ENCODE assay signal across 24 mouse cellular contexts in the genomic region with DNA sequence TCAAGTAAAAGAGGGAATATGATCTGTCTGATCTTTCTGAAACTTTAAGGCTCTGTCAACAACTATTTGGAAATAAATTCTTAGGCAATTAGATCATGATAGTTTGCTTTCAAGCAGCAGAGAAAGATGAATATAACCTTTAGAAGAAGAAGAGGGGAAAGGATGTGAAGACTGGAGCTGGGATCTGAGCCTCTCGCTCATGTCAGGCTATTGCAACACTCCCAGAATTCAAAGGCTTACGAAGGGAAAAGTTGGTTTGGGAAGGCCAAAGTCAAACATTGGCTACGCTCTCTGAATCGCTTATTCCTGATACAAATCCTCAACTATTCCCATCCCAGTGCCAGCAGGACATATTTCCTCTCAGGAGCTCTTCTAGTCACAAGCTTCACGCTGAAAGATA. TPM values are rescaled to one million over a fixed set of nuclear protein-coding genes. Genes with fewer than 3 reads are reported as not detected.
DNase-seq lines count a peak whose midpoint lies in the region; ATAC-seq and TF ChIP-seq lines count a peak whose summit lies in the region.
"Had no signal": no experiment of that assay in that cellular context is flagged by ENCODE, and none has a peak within 500 bp of the region (broad histone marks: within the 10 kb centered on the region; RNA-seq: fewer than 3 reads in every experiment).

No protein-coding gene starts in this region.

- no peaks in the 10 kb centered on the region for H3K4me1 ChIP-seq in liver, adult 2 months (ENCODE audit: control insufficient read depth, insufficient read depth, low read length)
- H3K4me1 ChIP-seq in liver, embryonic 11.5 days (replicated peaks; ENCODE audit: control insufficient read depth, insufficient read depth, low read length): no peaks in the 10 kb centered on the region
- H3K4me1 ChIP-seq in embryonic fibroblast, embryonic 13.5 days (ENCODE audit: control insufficient read depth, insufficient read depth, low read length): peaks cover 12% of the 10 kb centered on the region
- H3K4me1 ChIP-seq in heart, adult 2 months (ENCODE audit: control insufficient read depth, insufficient read depth, low read length): no peaks in the 10 kb centered on the region

- no peak overlapping the region for H3K9ac ChIP-seq in liver, adult 2 months (ENCODE audit: low read depth, low read length)
- H3K9ac ChIP-seq in liver, embryonic 11.5 days (ENCODE audit: low read depth, low read length): no peak overlapping the region
- no peak overlapping the region for H3K9ac ChIP-seq in heart, adult 2 months (ENCODE audit: low read depth, low read length)
- H3K9ac ChIP-seq: embryonic facial prominence, embryonic 13.5 days; forebrain, embryonic 13.5 days; forebrain, embryonic 15.5 days; forebrain, postnatal 0 days had no signal

- H3K79me3 ChIP-seq in C2C12 (ENCODE audit: low read depth): no peaks in the 10 kb centered on the region

- DNase-seq in liver, adult 2 months (ENCODE audit: extremely low read depth, low read depth, low spot score): peak; percentile 19
- DNase-seq in liver, embryonic 11.5 days (ENCODE audit: low spot score): no peak
- no peak for DNase-seq in heart, adult 2 months
- no peak for DNase-seq in thymus, postnatal 0 days (ENCODE audit: low spot score)
- no peak for DNase-seq in frontal cortex, adult 2 months (ENCODE audit: extremely low spot score in 1 of 2, low spot score in 1 of 2)
- DNase-seq: adrenal gland, adult 8-10 months; adrenal gland, postnatal 14 days; adrenal gland, postnatal 36 days; B cell, adult 2 months; cerebellum, adult 11-12 months; cerebellum, adult 2 months; cerebellum, adult 9-10 months; cerebellum, postnatal 10 days; cerebellum, postnatal 25 days; forebrain, postnatal 0 days had no signal

- H3K9me3 ChIP-seq in liver, embryonic 11.5 days (ENCODE audit: control insufficient read depth, low read length): no peaks in the 10 kb centered on the region
- H3K9me3 ChIP-seq: embryonic facial prominence, embryonic 13.5 days; forebrain, embryonic 13.5 days; forebrain, embryonic 15.5 days had no signal

- TF ChIP-seq POLR2A in liver, adult 2 months (IDR thresholded peaks at IDR 0.05; ENCODE audit: extremely low read depth, insufficient read depth, low read length): no peak
- TF ChIP-seq POLR2A in embryonic fibroblast, embryonic 13.5 days (IDR thresholded peaks at IDR 0.05; ENCODE audit: low read depth, low read length): no peak
- no peak for TF ChIP-seq POLR2A in myocyte (IDR thresholded peaks at IDR 0.05; ENCODE audit: insufficient read length, low read depth)
- no peak for TF ChIP-seq POLR2A in heart, adult 2 months (IDR thresholded peaks at IDR 0.05; ENCODE audit: insufficient read depth, low read depth, low read length)

- TF ChIP-seq CTCF in liver, adult 2 months (IDR thresholded peaks at IDR 0.05; ENCODE audit: low read depth, low read length): no peak
- TF ChIP-seq CTCF in C2C12 (IDR thresholded peaks at IDR 0.05; ENCODE audit: control insufficient read depth, insufficient read depth, insufficient read length): no peak
- no peak for TF ChIP-seq CTCF in embryonic fibroblast, embryonic 13.5 days (IDR thresholded peaks at IDR 0.05; ENCODE audit: borderline replicate concordance, insufficient read depth, low read length)
- no peak for TF ChIP-seq CTCF in heart, adult 2 months (IDR thresholded peaks at IDR 0.05)

- ATAC-seq in liver, embryonic 11.5 days (replicated peaks; ENCODE audit: low FRiP score): no peak
- ATAC-seq: activated CD4-positive, CD25-positive, alpha-beta regulatory T cell, adult 4 months; forebrain, embryonic 13.5 days; forebrain, embryonic 15.5 days; forebrain, postnatal 0 days; Patski had no signal

- no peaks in the 10 kb centered on the region for H3K27me3 ChIP-seq in liver, adult 2 months (ENCODE audit: control insufficient read depth, insufficient read depth, low read length)
- H3K27me3 ChIP-seq in liver, embryonic 11.5 days (replicated peaks; ENCODE audit: control insufficient read depth, insufficient read depth, low read length): no peaks in the 10 kb centered on the region; the same call in 1 of the 2 replicates
- H3K27me3 ChIP-seq in C2C12 (ENCODE audit: control insufficient read depth, insufficient read depth, insufficient read length): no peaks in the 10 kb centered on the region
- no peaks in the 10 kb centered on the region for H3K27me3 ChIP-seq in myocyte (ENCODE audit: control insufficient read depth, insufficient read depth, insufficient read length)
- no peaks in the 10 kb centered on the region for H3K27me3 ChIP-seq in heart, adult 2 months (ENCODE audit: control insufficient read depth, insufficient read depth, low read length)
- H3K27me3 ChIP-seq: embryonic facial prominence, embryonic 13.5 days; forebrain, embryonic 13.5 days; forebrain, embryonic 15.5 days; Patski had no signal

- no peak overlapping the region for H3K4me2 ChIP-seq in liver, embryonic 11.5 days
- no peak overlapping the region for H3K4me2 ChIP-seq in myocyte (ENCODE audit: low read depth)
- H3K4me2 ChIP-seq: embryonic facial prominence, embryonic 13.5 days; forebrain, embryonic 13.5 days; forebrain, embryonic 15.5 days had no signal

- H3ac ChIP-seq in C2C12 (ENCODE audit: control insufficient read depth, insufficient read length, low read depth): no peak overlapping the region
- H3ac ChIP-seq in myocyte (ENCODE audit: control insufficient read depth, insufficient read length): no peak overlapping the region

- H3K79me2 ChIP-seq in liver, adult 2 months (ENCODE audit: control insufficient read depth, insufficient read depth, low read length): no peaks in the 10 kb centered on the region; the same call in 1 of the 2 replicates
- H3K79me2 ChIP-seq in C2C12 (ENCODE audit: control insufficient read depth, insufficient read depth): no peaks in the 10 kb centered on the region
- H3K79me2 ChIP-seq in myocyte (ENCODE audit: control insufficient read depth, insufficient read depth): no peaks in the 10 kb centered on the region
- H3K79me2 ChIP-seq in heart, adult 2 months (replicated peaks; ENCODE audit: control insufficient read depth, insufficient read depth, low read length): no peaks in the 10 kb centered on the region

- intact Hi-C loops in heart, adult 2 months (cut with DNase I): no loop called here

- H3K36me3 ChIP-seq in liver, adult 2 months (ENCODE audit: control insufficient read depth, insufficient read depth, low read length): no peaks in the 10 kb centered on the region
- H3K36me3 ChIP-seq in liver, embryonic 11.5 days (ENCODE audit: control insufficient read depth, insufficient read depth, low read length): no peaks in the 10 kb centered on the region
- H3K36me3 ChIP-seq in C2C12 (ENCODE audit: control insufficient read depth, insufficient read depth): no peaks in the 10 kb centered on the region
- H3K36me3 ChIP-seq in myocyte (ENCODE audit: control insufficient read depth, insufficient read depth): no peaks in the 10 kb centered on the region
- H3K36me3 ChIP-seq in heart, adult 2 months (ENCODE audit: control insufficient read depth, insufficient read depth, low read length): no peaks in the 10 kb centered on the region
- H3K36me3 ChIP-seq: embryonic facial prominence, embryonic 13.5 days; forebrain, embryonic 15.5 days had no signal

- 47% methylated on average over 5 of the region's 5 CpGs for WGBS in liver, adult 2 months
- 78% methylated on average over 5 of the region's 5 CpGs for WGBS in liver, embryonic 11.5 days
- WGBS in heart, adult 2 months: 81% methylated on average over 5 of the region's 5 CpGs

- no peak for TF ChIP-seq EP300 in heart, adult 2 months (IDR thresholded peaks at IDR 0.05; ENCODE audit: insufficient read depth, low read depth, low read length)

- H3K4me3 ChIP-seq in liver, adult 2 months (ENCODE audit: insufficient read depth, low read depth, low read length): no peak overlapping the region
- H3K4me3 ChIP-seq in liver, embryonic 11.5 days (ENCODE audit: low read depth, low read length): no peak overlapping the region
- H3K4me3 ChIP-seq in C2C12 (ENCODE audit: insufficient read depth, poor library complexity, severe bottlenecking) (no peak overlapping the region), myocyte (no peak overlapping the region)
- H3K4me3 ChIP-seq in embryonic fibroblast, embryonic 13.5 days (ENCODE audit: insufficient read depth, low read length): no peak overlapping the region
- no peak overlapping the region for H3K4me3 ChIP-seq in heart, adult 2 months
- H3K4me3 ChIP-seq: embryonic facial prominence, embryonic 13.5 days; erythroblast, embryonic 14.5 days; forebrain, embryonic 13.5 days; forebrain, embryonic 15.5 days had no signal

- no peak overlapping the region for H3K27ac ChIP-seq in liver, adult 2 months (replicated peaks; ENCODE audit: insufficient read depth, low read depth, low read length)
- H3K27ac ChIP-seq in liver, embryonic 11.5 days (ENCODE audit: low read depth, low read length): no peak overlapping the region
- peak overlapping the region; percentile 61 for H3K27ac ChIP-seq in embryonic fibroblast, embryonic 13.5 days (ENCODE audit: insufficient read depth, low read length)
- H3K27ac ChIP-seq in heart, adult 2 months: no peak overlapping the region
- H3K27ac ChIP-seq: forebrain, embryonic 13.5 days; forebrain, embryonic 15.5 days had no signal

TF ChIP-seq in C2C12, 6 proteins besides CTCF, POLR2A, EP300 and RAD21 (continues in another document):
- TF ChIP-seq MYOD1 (IDR thresholded peaks at IDR 0.05; ENCODE audit: control insufficient read depth, insufficient read length, low read depth): no peak
- TF ChIP-seq MAX (IDR thresholded peaks at IDR 0.05): no peak
- TF ChIP-seq MYOG (IDR thresholded peaks at IDR 0.05; ENCODE audit: control insufficient read depth, extremely low read depth, insufficient read length): no peak
- peak; percentile 62 for TF ChIP-seq CEBPB (IDR thresholded peaks at IDR 0.05; ENCODE audit: low read depth)

TF ChIP-seq in myocyte, 11 proteins besides CTCF, POLR2A, EP300 and RAD21:
- TF ChIP-seq TCF3 (IDR thresholded peaks at IDR 0.05; ENCODE audit: insufficient read length, low read depth) (no peak), CEBPB (IDR thresholded peaks at IDR 0.05; ENCODE audit: insufficient read depth, poor library complexity, severe bottlenecking) (0 out of 2 replicates have a peak, but pooled peaks have one; percentile 52)

RNA-seq across cellular contexts. Expression of a gene that starts 53.2 kb away (rescaled TPM):
- 0.27 TPM in 1 of 2 replicates, not detected in the other for total RNA-seq in liver, adult 2 months (2014; rRNA removed)
- not detected in 2 replicates for polyA plus RNA-seq in liver, adult 2 months (2012; rRNA removed)
- polyA plus RNA-seq in liver, embryonic 11.5 days (2014; fragmentation: Nextera tagmentation; extraction: Ambion mirVana): 0.14 and 0.22 TPM in 2 replicates
- polyA plus RNA-seq in C2C12 (2012; fragmentation: generic; extraction: Trizol): not detected
- not detected in 2 replicates for polyA plus RNA-seq in embryonic fibroblast, embryonic 13.5 days (2011; ENCODE audit: insufficient read length, low read depth, missing spikeins)
- polyA plus RNA-seq in myocyte (2012; fragmentation: generic; extraction: Trizol): not detected
- under 1 TPM in 1 of 2 experiments, not detected in 1; 0.30 TPM for total RNA-seq in heart, adult 2 months (2021)
- 0.29 and 0.45 TPM in 2 replicates for polyA plus RNA-seq in heart, adult 2 months (2012; rRNA removed)
- 1.3 and 1.4 TPM in 2 replicates for polyA plus RNA-seq in thymus, postnatal 0 days (2015; fragmentation: Nextera tagmentation; extraction: Ambion mirVana)
- polyA plus RNA-seq in frontal cortex, adult 2 months (2012; rRNA removed): 7.8 and 9.2 TPM in 2 replicates
- polyA plus RNA-seq: activated CD4-positive, CD25-positive, alpha-beta regulatory T cell, adult 4 months; erythroblast, embryonic 14.5 days had no signal
